Mouse (Mus musculus) liver, embryonic 14.5 days (tissue): ENCODE measurements at regions not wholly inside any gene's neighbourhood (a gene's known extent, or its start where the extent isn't known, plus 50 kb on each side); places are given as distances from the start of the nearest gene placed in this dataset.

Experiments
- CTCF ChIP-seq: IDR thresholded peaks from 2 replicates; pipeline ENCODE4 v1.5.1; 2016; ENCODE audit warnings: antibody characterized with exemption, low read depth, control low read depth
- EP300 ChIP-seq: IDR thresholded peaks from 2 replicates; pipeline ENCODE4 v1.6.1; 2016; ENCODE audit warnings: antibody characterized with exemption, low read depth

DNA sequence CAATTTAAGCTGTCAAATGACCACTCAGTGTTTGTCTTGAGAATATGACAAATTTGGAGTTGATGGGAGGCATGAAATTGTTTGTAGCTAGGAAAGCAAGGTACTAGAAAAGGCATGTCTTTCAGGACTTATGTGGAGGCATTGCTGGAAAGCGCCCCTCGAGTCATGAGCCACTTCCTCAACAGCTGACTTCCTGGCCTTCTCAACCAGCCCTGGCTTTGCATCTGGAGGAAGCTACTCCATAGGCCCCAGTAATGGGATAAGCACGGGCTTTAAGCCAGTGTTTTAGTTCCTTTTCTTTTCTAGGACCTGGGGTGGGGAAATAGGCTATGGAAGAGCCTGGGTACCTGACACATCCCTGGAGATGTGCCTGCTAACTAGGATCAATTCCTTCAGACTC, 60.3 kb upstream of the Tbc1d5 start:
- no peak for TF ChIP-seq CTCF
- TF ChIP-seq EP300, result no peak
